Mouse (Mus musculus) liver, embryonic 14.5 days (tissue): ENCODE results near the gene Hpcal1.

Source experiments
- CTCF ChIP-seq: IDR thresholded peaks from 2 replicates; pipeline ENCODE4 v1.5.1; 2016; ENCODE audit warnings: antibody characterized with exemption, low read depth, control low read depth
- EP300 ChIP-seq: IDR thresholded peaks from 2 replicates; pipeline ENCODE4 v1.6.1; 2016; ENCODE audit warnings: antibody characterized with exemption, low read depth

GRCm38 (mm10) chr12:17752828-17753227 lies 62.2 kb downstream of the Hpcal1 start:
- TF ChIP-seq CTCF (no peak), EP300 (no peak)
